Mouse (Mus musculus): ENCODE measurements around the gene Tex52. TPM values are rescaled to one million over a fixed set of nuclear protein-coding genes. Genes with fewer than 3 reads are reported as not detected.

Gene Tex52
- total and polyA plus RNA-seq, 3 experiments: not detected

DNA sequence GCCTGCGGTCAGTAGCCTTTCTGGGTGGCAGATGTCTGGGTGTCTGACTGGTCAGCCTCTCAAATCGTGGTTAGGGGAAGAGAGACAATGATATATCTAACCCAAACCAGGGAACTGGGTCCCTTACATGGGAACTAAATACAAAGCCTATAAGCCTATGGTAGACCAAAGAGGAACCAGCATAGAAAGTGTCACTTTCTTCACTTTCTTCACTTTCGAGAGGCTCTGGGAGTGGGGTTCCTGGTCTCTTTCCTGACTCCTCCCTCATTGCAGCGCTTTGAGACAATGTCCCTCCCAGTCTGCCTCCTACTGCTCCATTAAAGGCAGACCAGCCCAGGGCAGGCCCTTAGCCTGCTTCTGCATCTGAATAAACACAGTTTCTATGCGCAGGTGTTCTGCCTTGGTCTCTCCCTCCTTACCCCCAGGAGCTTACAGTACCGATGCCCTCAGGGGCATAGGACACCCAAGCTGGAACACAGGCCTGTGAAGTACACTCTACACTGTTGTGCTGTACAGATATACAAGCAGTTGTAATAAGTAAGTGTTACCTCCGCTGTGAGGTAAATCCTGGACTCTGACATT, 33.4 kb downstream of the Tex52 start:
- no peaks in the 10 kb centered on the region for H3K4me1 ChIP-seq (ENCODE audit: control insufficient read depth in 1 of 2, insufficient read depth in 2 of 2)
- no peak overlapping the region for H3K4me2 ChIP-seq (ENCODE audit: insufficient read depth, low read depth, poor library complexity, severe bottlenecking)
- no peaks in the 10 kb centered on the region for H3K27me3 ChIP-seq (replicated peaks)
- DNase-seq (ENCODE audit: extremely low read depth): no peak
- H3K4me3 ChIP-seq (replicated peaks in 1 of 3; ENCODE audit: low read depth in 2 of 3, low read length in 2 of 3, poor library complexity in 1 of 3): no peak overlapping the region
- in situ Hi-C loops (cut with MboI; ENCODE audit: low pct_ligation_motif_present, low pct_unique_long_range_greater_than_20kb, low sequenced_read_pairs): no loop called here
- H3K27ac ChIP-seq (ENCODE audit: insufficient read depth, low read depth): no peak overlapping the region
- H3K36me3 ChIP-seq (replicated peaks in 1 of 2; ENCODE audit: control insufficient read depth in 1 of 2, insufficient read depth in 1 of 2, low read length in 1 of 2): peaks cover 49 to 86% of the 10 kb centered on the region in 2 experiments
- H3K79me2 ChIP-seq (replicated peaks; ENCODE audit: control insufficient read depth, extremely low read depth, insufficient read depth, poor library complexity, severe bottlenecking): no peaks in the 10 kb centered on the region
- H3K9ac ChIP-seq (ENCODE audit: insufficient read depth, low read depth): no peak overlapping the region
- no peaks in the 10 kb centered on the region for H3K9me3 ChIP-seq (replicated peaks; ENCODE audit: low read length)
- dilution Hi-C loops (cut with MboI; ENCODE audit: extremely low pct_ligation_motif_present, extremely low pct_unique_long_range_greater_than_20kb, low sequenced_read_pairs): no loop called here
- TF ChIP-seq SIN3A (IDR thresholded peaks at IDR 0.05; ENCODE audit: low read length) (no peak), SMC3 (IDR thresholded peaks at IDR 0.05; ENCODE audit: low read depth, low read length) (no peak), CHD2 (IDR thresholded peaks at IDR 0.05; ENCODE audit: low read length) (no peak), MAZ (IDR thresholded peaks at IDR 0.05; ENCODE audit: low read depth, low read length) (no peak), MXI1 (IDR thresholded peaks at IDR 0.05; ENCODE audit: low read depth, low read length) (no peak), CTCF (conservative IDR thresholded peaks at IDR 0.05 in 1 of 2, IDR thresholded peaks at IDR 0.05 in 1 of 2; ENCODE audit: low read depth in 2 of 2, low read length in 2 of 2) (no peak), IRF4 (IDR thresholded peaks at IDR 0.05; ENCODE audit: low read depth, low read length) (no peak), JUND (conservative IDR thresholded peaks at IDR 0.05; ENCODE audit: low read depth, low read length) (no peak), MYC (IDR thresholded peaks at IDR 0.05; ENCODE audit: low read depth, low read length) (no peak), USF1 (IDR thresholded peaks at IDR 0.05; ENCODE audit: low read depth, low read length) (no peak), KAT2A (IDR thresholded peaks at IDR 0.05; ENCODE audit: insufficient replicate concordance, low read length) (no peak), CHD1 (IDR thresholded peaks at IDR 0.05; ENCODE audit: low read depth, low read length) (no peak), ZMIZ1 (IDR thresholded peaks at IDR 0.05; ENCODE audit: low read depth, low read length) (no peak), NELFE (IDR thresholded peaks at IDR 0.05; ENCODE audit: low read depth, low read length) (no peak)

DNA sequence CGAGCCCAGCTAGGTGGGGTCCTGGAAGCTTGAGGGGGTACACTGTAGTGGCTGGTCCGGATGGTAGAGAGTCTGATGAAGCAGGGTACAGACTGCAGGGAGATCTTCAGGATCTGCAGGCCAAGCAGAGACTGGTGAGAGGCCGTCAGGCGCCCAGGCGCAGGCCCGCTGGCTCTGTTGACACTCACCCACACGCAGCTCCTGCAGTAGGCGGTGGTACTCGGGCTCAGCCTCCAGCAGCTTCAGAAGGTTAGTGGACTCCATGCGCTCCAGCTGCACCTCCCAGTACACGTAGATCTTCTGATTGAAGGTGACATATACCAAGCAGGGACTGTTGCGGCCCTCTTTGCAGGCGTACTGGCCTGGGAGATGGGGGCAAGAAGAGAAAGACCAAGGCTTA, 35.0 kb downstream of the Tex52 start:
- Histone ChIP-seq H3K4me3 (replicated peaks in 1 of 3; ENCODE audit: low read depth in 2 of 3, low read length in 2 of 3, poor library complexity in 1 of 3) (no peak overlapping the region), H3K36me3 (replicated peaks in 1 of 2; ENCODE audit: control insufficient read depth in 1 of 2, insufficient read depth in 1 of 2, low read length in 1 of 2) (peaks cover 58 to 91% of the 10 kb centered on the region in 2 experiments), H3K9me3 (replicated peaks; ENCODE audit: low read length) (no peaks in the 10 kb centered on the region), H3K27me3 (replicated peaks) (no peaks in the 10 kb centered on the region), H3K9ac (ENCODE audit: insufficient read depth, low read depth) (no peak overlapping the region), H3K27ac (ENCODE audit: insufficient read depth, low read depth) (no peak overlapping the region), H3K4me2 (ENCODE audit: insufficient read depth, low read depth, poor library complexity, severe bottlenecking) (no peak overlapping the region), H3K4me1 (ENCODE audit: control insufficient read depth in 1 of 2, insufficient read depth in 2 of 2) (no peaks in the 10 kb centered on the region), H3K79me2 (replicated peaks; ENCODE audit: control insufficient read depth, extremely low read depth, insufficient read depth, poor library complexity, severe bottlenecking) (no peaks in the 10 kb centered on the region)
- in situ Hi-C loops (cut with MboI; ENCODE audit: low pct_ligation_motif_present, low pct_unique_long_range_greater_than_20kb, low sequenced_read_pairs): loop anchor here (5.0 kb wide), 1 partner anchor 48 kb away; the partner anchor contains the start of genes Foxm1 and Rhno1
- dilution Hi-C loops (cut with MboI; ENCODE audit: extremely low pct_ligation_motif_present, extremely low pct_unique_long_range_greater_than_20kb, low sequenced_read_pairs): no loop called here
- no peak for DNase-seq (ENCODE audit: extremely low read depth)
- no peak for TF ChIP-seq MXI1 (IDR thresholded peaks at IDR 0.05; ENCODE audit: low read depth, low read length)
